Mouse (Mus musculus) lung, adult 2 months (tissue): ENCODE data around the gene Gmcl1. TPM values are rescaled to one million over a fixed set of nuclear protein-coding genes. Genes with fewer than 3 reads are reported as not detected.

Source experiments
- DNase-seq: peaks from one replicate; pipeline ENCODE4 v3.0.0; 2022
- H3K4me1 ChIP-seq: fragments of 200-500 bp; 2 replicates; pipeline ENCODE4 v1.6.1; 2011; ENCODE audit warnings: low read length; ENCODE audit not compliant: control insufficient read depth, insufficient read depth
- H3K4me3 ChIP-seq: fragments of 200-500 bp; replicated peaks from 2 replicates; pipeline ENCODE3; 2011; ENCODE audit warnings: low read depth, mild to moderate bottlenecking, control low read depth, low read length; ENCODE audit errors: extremely low read depth
- CTCF ChIP-seq: fragments of 200-500 bp; IDR thresholded peaks from 2 replicates; pipeline ENCODE4 v1.5.1; 2011; ENCODE audit warnings: mild to moderate bottlenecking, low read length, control low read depth; ENCODE audit not compliant: insufficient read depth
- POLR2A ChIP-seq: fragments of 200-500 bp; IDR thresholded peaks from 2 replicates; pipeline ENCODE4 v1.6.1; 2011; ENCODE audit warnings: low read depth, mild to moderate bottlenecking, control low read depth, low read length, borderline replicate concordance; ENCODE audit errors: extremely low read depth
- WGBS: fragments of 180-500 bp; shearing (Covaris S2); methylation state at CpG from one replicate; pipeline ENCODE4 v1.1.7; 2018; 5-methylcytosine and 5-hydroxymethylcytosine counted together
- polyA plus RNA-seq: library from polyadenylated mRNA; depleted of rRNA; stranded (reverse); fragments of >200 nt; gene quantifications from 2 replicates; pipeline ENCODE4 v1.2.3, GENCODE M21; 2012

Gene Gmcl1
- polyA plus RNA-seq, 1 experiment, result 8.4 TPM

GRCm38 (mm10) chr6:86696213-86696612 is 37.0 kb downstream of the Gmcl1 start:
- Histone ChIP-seq H3K4me1 (no peaks in the 10 kb centered on the region), H3K4me3 (no peak overlapping the region)
- 86% methylated on average over 10 of the region's 10 CpGs for WGBS
- DNase-seq, result no peak
- no peak for TF ChIP-seq POLR2A
- no peak for TF ChIP-seq CTCF

GRCm38 (mm10) chr6:86694465-86694864 is 38.7 kb downstream of the Gmcl1 start:
- no peaks in the 10 kb centered on the region for H3K4me1 ChIP-seq
- no peak for TF ChIP-seq POLR2A
- TF ChIP-seq CTCF, result peak; percentile 62
- DNase-seq, result peak; percentile 54

DNA sequence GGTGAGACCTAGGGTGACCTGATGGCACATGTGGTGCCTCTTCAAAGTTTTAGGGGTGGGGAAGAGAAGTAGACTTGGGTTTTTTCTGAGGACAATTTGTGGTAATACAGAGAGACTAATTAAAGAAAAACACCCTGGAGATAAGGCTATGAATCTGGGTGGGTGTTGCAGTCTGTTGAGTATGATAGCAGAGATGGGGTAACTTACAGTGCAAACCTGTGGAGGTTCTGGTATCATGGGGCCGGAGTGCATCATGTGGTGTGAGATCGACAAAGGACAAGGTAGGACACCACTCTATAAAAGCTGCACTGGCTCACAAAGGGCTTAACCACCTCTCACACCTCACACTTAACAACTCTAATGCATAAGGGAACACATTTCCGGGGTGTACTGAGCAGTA is 43.5 kb downstream of the Gmcl1 start:
- no peak for DNase-seq
- H3K4me1 ChIP-seq, result 0 out of 2 replicates have a peak, but pooled peaks cover 1% of the 10 kb centered on the region
- WGBS, result 98% methylated on average over 3 of the region's 3 CpGs
- no peak for TF ChIP-seq CTCF
- no peak for TF ChIP-seq POLR2A
- H3K4me3 ChIP-seq, result no peak overlapping the region

More at GRCm38 (mm10) chr6:86694465-86694864, 38.7 kb downstream of the Gmcl1 start:
- no peak overlapping the region for H3K4me3 ChIP-seq

DNA sequence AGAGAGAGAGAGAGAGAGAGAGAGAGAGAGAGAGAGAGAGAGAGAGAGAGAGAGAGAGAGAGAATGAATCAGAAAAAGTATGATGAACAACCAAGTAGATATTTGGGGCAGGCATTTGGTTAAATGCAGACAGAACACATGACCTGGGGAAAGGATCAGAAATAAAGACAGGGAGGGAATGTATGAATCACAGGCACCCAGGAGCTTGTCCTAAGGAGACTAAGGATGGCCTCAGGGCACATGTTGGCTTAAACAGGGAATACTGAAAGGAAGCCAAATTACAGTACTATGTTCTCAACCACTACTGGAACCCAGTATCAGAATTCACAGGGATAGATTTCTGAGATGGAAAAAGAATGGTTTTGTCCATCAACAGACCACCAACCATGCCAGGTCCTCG is 46.2 kb downstream of the Gmcl1 start:
- H3K4me3 ChIP-seq, result no peak overlapping the region
- 0 out of 2 replicates have a peak, but pooled peaks cover 2% of the 10 kb centered on the region for H3K4me1 ChIP-seq
- no peak for TF ChIP-seq POLR2A
- TF ChIP-seq CTCF, result no peak
- no peak for DNase-seq
- 72% methylated on average over 1 of the region's 1 CpGs for WGBS

DNA sequence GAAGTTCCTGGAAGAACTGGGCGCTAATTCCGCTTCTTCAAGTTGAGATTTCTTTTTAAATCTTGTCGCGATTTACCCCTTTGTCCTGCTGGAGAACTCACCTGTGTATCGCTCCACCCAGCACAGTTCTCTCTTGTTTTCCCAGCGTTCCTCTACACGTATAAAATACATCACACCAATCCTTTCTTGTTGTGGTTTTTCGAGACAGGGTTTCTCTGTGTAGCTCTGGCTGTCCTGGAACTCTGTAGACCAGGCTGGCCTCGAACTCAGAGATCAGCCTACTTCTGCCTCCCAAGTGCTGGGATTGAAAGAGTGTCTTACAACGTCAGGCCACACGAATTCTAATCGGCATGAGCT is 48.5 kb downstream of the Gmcl1 start:
- TF ChIP-seq POLR2A, result no peak
- TF ChIP-seq CTCF, result no peak
- no peak for DNase-seq
- H3K4me1 ChIP-seq, result 0 out of 2 replicates have a peak, but pooled peaks cover 2% of the 10 kb centered on the region
- WGBS, result 33% methylated on average over 12 of the region's 12 CpGs
- H3K4me3 ChIP-seq, result peak overlapping the region; percentile 75

- H3K4me3 ChIP-seq, result peak within 1 kb of the TSS; percentile 75
- H3K4me1 ChIP-seq, result 0 out of 2 replicates have a peak, but pooled peaks cover 2% of the 10 kb centered on the region
- TF ChIP-seq CTCF (no peak), POLR2A (peak; percentile 87)
- 3% methylated on average over 36 of the region's 36 CpGs for WGBS
- peak; percentile 94 for DNase-seq
These were observed 49.1 kb downstream of the Gmcl1 start, which contains the start of gene Snrnp27 for GRCm38 (mm10) chr6:86683872-86684654. Gene Snrnp27 (minus strand): TSS chr6:86684522.

DNA sequence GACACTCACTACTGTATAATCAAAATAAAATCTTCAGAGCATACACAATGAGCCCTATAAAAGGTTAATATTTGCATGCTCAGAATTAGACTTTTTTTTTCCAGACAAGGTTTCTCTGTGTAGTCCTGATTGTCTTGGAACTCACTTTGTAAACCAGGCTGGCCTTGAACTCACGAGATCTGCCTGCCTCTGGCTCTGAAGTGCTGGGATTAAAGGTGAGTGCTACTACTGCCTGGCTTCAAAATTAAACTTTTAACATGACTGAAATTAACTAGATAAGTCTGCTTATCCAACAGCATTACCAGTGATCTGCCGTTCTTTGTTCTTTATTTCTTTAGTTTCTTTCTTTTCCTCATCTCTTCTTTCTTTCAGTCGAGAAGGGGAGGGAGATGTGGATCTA is 51.9 kb downstream of the Gmcl1 start:
- no peak overlapping the region for H3K4me3 ChIP-seq
- DNase-seq, result no peak
- TF ChIP-seq CTCF (no peak), POLR2A (no peak)
- 0 out of 2 replicates have a peak, but pooled peaks cover 2% of the 10 kb centered on the region for H3K4me1 ChIP-seq
- 90% methylated on average over 3 of the region's 3 CpGs for WGBS

DNA sequence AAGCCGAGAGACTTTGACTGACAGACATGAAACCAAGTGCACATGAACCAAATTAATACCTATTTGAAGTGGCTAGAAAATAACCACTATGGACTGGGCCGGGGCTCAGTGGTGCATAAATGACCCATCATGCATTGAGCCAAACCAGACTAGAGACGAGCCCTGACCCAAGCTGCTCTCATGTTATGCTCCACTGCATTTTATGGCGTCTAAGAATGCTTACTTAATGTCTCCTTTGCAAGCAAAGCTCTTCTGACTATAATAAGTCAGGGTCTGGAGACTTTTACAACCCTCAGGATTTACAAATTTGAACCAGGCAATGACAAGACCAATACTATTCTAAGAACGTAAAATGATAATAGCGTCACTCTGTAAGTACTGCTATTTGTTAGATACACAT is 54.8 kb downstream of the Gmcl1 start:
- WGBS, result 89% methylated on average over 6 of the region's 6 CpGs
- no peak for DNase-seq
- no peak overlapping the region for H3K4me3 ChIP-seq
- TF ChIP-seq CTCF, result no peak
- TF ChIP-seq POLR2A, result no peak
- H3K4me1 ChIP-seq, result no peaks in the 10 kb centered on the region

- 13% methylated on average over 2 of the region's 2 CpGs for whole genome bisulfite sequencing
- Histone ChIP-seq H3K4me1 (peaks cover 12% of the 10 kb centered on the region), H3K4me3 (no peak overlapping the region)
- peak; percentile 60 for TF ChIP-seq CTCF
- no peak for TF ChIP-seq POLR2A
- DNase-seq, result no peak
These were observed 62.3 kb downstream of the Gmcl1 start for GRCm38 (mm10) chr6:86670873-86671272.

GRCm38 (mm10) chr6:86669240-86669727 is 63.9 kb downstream of the Gmcl1 start:
- H3K4me1 ChIP-seq, result peaks cover 12% of the 10 kb centered on the region
- DNase-seq, result peak; percentile 99
- TF ChIP-seq CTCF (no peak), POLR2A (peak; percentile 81; the same call in 1 of the 2 replicates)
- peak overlapping the region; percentile 81 for H3K4me3 ChIP-seq
- 2% methylated on average over 36 of the region's 37 CpGs for WGBS
